Mouse (Mus musculus) ovary, postnatal 36 days (tissue): ENCODE measurements around the gene Unc13c.

ENCODE experiments used
- DNase-seq: peaks from one replicate; pipeline ENCODE4 v3.0.0; 2022; ENCODE audit warnings: low spot score, mixed read lengths

Gene Unc13c

GRCm38 (mm10) chr9:73968641-73969121 is at the start of gene Unc13c:
Gene Unc13c (minus strand): TSS chr9:73968966.
- peak; percentile 30 for DNase-seq

GRCm38 (mm10) chr9:74007976-74008686 is 39.4 kb upstream of the Unc13c start:
- peak; percentile 5 for DNase-seq

- DNase-seq = peak; percentile 54
Observed at GRCm38 (mm10) chr9:74002388-74002990, 33.7 kb upstream of the Unc13c start.

GRCm38 (mm10) chr9:73988096-73988495 is 19.3 kb upstream of the Unc13c start:
- DNase-seq = no peak

GRCm38 (mm10) chr9:73987236-73987635 is 18.5 kb upstream of the Unc13c start:
- no peak for DNase-seq

- peak; percentile 32 for DNase-seq
Observed at GRCm38 (mm10) chr9:73982597-73983344, 14.0 kb upstream of the Unc13c start.

GRCm38 (mm10) chr9:73972327-73972988 is 3.7 kb upstream of the Unc13c start:
- DNase-seq = no peak

- peak; percentile 3 for DNase-seq
Observed at GRCm38 (mm10) chr9:73970717-73971116, 2.0 kb upstream of the Unc13c start.

- no peak for DNase-seq
Observed at GRCm38 (mm10) chr9:73965322-73965915, 3.3 kb downstream of the Unc13c start.

- no peak for DNase-seq
Observed at GRCm38 (mm10) chr9:73962471-73962870, 6.3 kb downstream of the Unc13c start.

GRCm38 (mm10) chr9:73952331-73952730 is 16.4 kb downstream of the Unc13c start:
- DNase-seq = no peak

GRCm38 (mm10) chr9:73951586-73951985 is 17.2 kb downstream of the Unc13c start:
- DNase-seq = no peak

- peak; percentile 17 for DNase-seq
Observed at GRCm38 (mm10) chr9:73934844-73935243, 33.9 kb downstream of the Unc13c start.

- no peak for DNase-seq
Observed at GRCm38 (mm10) chr9:73931988-73932387, 36.8 kb downstream of the Unc13c start.

GRCm38 (mm10) chr9:73927276-73927675 is 41.5 kb downstream of the Unc13c start:
- DNase-seq = no peak

- DNase-seq = no peak
Observed at GRCm38 (mm10) chr9:73922449-73923115, 46.2 kb downstream of the Unc13c start.

GRCm38 (mm10) chr9:73905959-73906358 is 62.8 kb downstream of the Unc13c start:
- DNase-seq = no peak

- DNase-seq = no peak
Observed at GRCm38 (mm10) chr9:73898516-73898915, 70.2 kb downstream of the Unc13c start.

- no peak for DNase-seq
Observed at GRCm38 (mm10) chr9:73896210-73896609, 72.6 kb downstream of the Unc13c start.

GRCm38 (mm10) chr9:73883587-73883986 is 85.2 kb downstream of the Unc13c start:
- no peak for DNase-seq

- DNase-seq = no peak
Observed at GRCm38 (mm10) chr9:73883143-73883542, 85.6 kb downstream of the Unc13c start.
